Mouse (Mus musculus) c-Kit-positive CD71-negative TER-119-negative erythroid progenitor cells, embryonic 14.5 days (primary cell): ENCODE data around the gene Srl.
A peak's percentile ranks its signal among the peaks of the same experiment; 100 is the strongest.
"Not testable (repeated sequence)": the region's sequence is repeated elsewhere in the genome, so short reads cannot be mapped to it uniquely, and the experiment has no call there.

ENCODE experiments used
- DNase-seq: peaks from one replicate; pipeline ENCODE4 v3.0.0-alpha.2; 2013; ENCODE audit warnings: low read depth

The Srl gene

DNA sequence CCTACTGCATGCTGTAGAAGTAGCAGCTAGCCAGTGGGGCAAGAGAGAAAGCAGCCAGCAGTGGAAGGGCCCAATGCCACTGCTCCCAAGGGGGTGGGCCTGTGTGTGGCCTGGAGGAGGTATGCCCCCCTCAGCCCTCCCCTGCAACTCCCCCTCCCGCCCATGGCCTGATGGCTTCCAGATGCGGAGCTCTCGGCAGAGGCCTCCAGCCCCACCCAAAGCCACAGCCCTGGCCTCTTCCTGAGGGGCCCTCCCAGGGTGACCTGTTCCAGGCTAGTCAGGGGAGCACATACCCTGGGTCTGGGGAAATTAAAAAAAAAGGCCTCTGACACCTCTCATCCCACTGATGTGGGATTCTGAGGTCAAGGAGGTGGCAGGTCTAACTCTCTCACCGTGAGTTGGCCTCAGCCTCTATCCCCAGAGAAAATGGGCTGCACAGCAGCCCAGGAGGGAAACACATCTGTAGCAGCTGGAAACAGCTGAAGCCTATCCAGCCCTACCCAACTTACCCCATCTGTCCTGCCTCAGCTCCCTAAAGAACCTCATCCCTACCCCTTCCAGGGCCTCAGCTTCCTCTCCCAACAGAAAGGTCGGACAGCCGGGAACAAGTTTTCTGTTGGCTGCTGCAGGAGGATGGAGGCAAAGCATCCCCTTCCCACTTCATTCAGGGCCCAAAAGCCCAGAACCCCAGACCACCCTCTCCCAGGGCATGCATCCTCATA is 11.4 kb upstream of the Srl start:
- DNase-seq = peak; percentile 36

DNA sequence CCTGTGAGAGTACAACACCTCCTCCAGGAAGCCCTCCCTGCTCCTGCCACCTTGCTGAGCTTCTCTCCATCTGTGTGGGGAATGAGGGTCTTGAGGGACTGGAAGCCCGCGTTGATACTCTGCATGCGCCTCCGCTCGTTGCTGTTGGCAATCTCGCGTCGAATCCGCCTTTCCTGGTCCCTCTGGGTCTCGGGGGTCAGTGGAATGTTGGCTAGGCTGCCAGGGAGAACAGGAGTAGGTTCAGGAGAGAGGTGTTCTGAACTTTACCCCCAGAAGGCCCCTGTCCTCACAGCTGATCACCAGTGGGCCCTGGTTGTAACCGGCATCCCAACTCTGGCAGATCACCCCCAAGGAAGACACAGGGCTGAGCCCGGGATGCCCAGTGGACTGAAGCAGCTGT is 10.3 kb upstream of the Srl start:
- no peak for DNase-seq

DNA sequence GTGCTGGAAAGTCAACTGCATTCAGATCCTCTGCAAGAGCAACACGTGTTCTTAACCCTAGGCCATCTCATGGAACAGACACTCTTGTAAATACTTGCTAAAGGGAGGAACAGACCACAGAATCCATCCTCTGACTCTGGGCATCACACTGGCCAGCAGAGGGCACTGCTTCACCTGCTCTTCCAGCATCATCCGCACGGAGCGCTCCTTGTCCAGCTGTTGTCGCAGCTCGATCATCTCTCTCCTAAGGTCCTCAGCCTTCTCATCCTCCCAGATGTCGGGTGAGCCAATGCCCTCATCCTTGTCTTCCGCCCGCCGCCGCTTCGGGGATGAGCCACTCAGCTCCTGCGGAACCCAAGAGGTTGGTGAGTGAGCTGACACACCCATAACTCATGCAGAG is 9.4 kb upstream of the Srl start:
- peak; percentile 56 for DNase-seq

DNA sequence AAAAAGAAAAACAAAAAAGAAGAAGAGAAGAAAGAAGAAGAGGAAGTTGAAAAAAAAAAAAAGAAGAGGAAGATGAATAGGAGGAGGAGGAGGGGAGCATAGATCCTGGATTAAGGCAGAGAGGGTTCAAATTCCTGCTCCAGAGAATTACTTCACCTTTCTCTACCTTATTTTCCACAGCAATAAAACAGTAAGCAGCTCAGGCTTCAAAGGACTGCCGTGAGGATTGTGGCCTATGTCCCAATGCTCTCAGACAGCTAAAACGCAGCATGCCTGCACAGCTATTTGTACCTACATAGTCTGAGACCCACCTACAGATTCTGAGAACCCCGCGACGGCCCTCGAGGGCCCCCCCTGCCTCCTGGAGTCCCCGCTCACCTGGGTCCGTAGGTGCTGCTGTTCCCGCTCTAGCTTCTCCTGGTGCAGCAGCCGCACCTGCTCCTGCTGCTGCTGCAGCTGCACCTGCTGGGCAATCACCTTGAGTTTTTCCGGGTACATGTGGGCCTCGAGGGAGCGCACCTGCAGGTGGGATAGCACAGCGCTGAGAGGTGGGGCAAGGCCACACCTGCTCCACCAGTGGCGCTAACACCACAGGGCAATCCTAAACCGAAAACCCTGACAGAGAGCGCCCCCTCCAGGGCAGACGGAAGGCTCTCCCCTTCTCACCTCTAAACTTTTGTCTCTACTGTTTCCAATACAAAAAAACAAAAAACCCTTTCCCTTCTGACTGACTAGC is 7.5 kb upstream of the Srl start:
- DNase-seq = no peak

DNA sequence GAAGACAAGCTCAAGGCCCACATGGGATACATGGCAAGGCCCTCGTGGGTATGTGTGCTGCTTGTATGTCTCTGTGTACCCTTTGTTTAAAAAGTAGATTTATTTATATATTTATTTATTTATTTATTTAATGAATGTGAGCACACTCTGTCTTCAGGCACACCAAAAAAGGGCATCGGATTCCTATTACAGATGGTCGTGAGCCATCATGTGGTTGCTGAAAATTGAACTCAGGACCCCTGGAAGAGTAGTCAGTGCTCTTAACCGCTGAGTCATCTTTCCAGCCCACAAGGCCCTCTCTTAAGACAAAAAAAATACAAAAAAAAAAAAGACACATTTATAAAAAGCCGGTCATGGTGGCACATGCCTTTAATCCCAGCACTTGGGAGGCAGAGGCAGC is 6.0 kb upstream of the Srl start:
- DNase-seq = no peak

DNA sequence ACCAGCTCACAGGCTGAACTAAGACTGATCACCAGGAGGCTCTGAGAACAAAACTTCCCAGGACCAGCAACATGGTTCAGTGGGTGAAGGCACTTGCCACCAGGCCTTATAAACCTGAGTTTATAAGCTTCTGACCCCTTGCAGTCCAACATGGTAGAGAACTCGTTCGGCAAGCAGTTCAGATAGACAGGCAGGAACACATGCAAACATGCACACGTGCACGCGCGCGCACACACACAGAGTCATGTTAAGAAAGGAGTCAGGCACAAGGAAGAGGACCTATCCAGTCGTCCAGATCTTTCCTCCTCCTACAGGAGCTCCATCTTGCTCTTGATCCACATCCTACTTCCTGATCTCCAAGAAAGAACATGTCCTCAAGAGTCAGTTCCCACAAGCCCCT is 5.2 kb upstream of the Srl start:
- no peak for DNase-seq

DNA sequence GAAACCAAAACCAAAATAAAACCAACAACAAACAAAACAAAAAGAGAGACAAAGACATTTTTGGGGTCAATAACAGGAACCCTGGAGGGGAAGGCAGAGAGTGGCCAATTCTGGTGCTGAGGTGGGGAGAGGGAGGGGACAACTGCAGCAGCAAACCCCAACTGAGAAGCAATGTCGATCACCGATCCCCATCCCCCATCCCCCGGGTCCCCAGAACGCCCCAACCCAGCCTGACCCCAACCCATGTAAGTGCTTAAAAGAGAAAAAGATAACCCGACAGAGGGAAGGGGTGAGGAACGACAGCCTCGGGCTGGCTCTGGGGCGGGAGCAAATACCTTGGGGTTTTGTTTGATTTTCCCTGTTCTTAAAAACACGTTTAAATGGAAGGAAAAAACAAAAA is 3.2 kb upstream of the Srl start:
- no peak for DNase-seq

DNA sequence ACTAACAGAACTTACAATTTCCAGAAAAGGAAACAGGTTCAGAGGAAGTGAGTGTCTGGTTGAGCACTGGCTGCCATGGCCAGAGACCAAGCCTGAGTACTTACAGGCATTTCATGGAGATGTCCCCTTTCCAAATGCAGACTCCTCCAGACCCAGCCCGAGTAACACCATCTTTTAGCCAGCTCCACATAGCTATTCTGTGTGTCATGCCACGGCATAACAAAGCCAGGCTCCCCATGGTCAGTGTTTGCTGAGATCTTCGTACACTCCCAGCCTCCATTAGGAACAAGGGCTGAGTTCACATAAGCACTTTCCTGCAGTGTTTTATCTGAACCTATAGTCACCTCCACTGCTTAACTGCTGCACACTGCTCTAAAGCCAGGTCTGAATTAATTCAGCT is 1.6 kb upstream of the Srl start:
- DNase-seq = no peak

DNA sequence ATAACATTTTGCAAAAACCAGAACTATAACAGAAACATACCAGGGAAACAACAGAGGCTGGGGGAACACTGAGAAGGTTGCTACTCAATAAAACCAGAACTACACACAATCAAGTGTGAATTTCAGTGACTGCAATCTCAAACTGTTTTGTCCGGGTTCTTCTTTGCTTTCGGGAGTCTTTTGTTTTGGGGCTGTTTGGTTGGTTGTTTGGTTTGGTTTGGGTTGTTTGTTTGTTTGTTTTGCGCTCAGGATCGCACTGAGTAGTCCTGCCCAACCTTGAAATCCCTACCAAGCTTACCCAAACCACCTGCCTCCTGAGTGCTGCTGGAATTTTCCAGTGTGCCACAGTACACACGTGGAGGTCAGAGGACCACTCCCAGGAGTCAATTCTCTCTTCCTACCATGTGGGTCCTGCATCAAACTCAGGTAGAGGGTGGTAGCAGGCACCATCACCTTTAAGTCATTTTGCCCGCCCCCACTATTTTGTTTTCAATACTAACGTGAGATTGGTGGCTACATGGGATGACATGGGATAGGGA is 689 bp upstream of the Srl start:
- DNase-seq = no peak

DNA sequence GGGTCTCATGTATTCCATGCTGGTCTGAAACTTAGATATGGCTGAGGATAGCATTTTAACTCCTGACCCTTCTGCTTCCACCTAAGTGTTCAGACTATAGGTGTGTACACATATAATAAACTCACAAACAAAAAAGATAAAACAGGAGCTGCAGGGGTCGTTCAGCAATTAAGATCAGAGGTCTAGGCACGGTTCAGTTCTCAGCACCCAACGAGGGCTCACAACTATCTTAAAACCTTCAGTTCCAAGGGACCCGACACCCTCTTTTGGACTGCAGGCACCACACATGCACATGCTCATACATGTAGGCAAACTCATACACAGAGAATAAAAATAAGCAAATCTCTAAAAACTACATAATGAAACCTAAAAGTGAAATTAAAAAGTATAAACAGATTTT is 583 bp downstream of the Srl start:
- no peak for DNase-seq

DNA sequence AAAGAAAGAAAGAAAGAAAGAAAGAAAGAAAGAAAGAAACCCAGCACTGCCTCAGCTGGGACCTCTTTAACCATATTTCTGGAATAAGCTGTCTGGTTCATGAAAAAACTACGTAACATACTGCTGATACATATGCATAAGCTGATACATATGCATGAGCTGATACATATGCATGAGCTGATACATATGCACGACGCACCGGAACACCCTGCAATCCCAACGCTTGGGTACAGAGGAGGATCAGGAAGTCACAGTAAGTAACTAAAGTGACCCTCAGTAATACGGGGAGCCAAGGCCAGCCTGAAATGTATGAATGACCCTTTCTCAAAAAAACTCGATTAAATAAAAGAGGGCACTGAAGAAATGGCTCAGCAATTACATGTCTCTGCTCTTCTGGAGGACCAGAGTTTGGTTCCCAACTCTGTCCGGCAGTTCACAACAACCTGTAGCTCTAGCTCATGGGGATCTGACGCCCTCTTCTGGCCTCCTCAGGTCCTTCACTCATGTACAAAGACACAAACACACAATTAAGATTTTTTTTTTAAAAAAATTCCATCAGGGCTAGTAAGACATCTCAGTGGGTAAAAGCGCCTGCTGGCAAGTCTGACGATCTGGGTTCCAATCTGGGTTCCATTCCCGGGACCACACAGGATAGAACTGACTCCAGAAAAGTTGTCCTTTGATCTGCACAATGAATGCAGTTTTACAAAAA is 1.4 kb downstream of the Srl start:
- no peak for DNase-seq

DNA sequence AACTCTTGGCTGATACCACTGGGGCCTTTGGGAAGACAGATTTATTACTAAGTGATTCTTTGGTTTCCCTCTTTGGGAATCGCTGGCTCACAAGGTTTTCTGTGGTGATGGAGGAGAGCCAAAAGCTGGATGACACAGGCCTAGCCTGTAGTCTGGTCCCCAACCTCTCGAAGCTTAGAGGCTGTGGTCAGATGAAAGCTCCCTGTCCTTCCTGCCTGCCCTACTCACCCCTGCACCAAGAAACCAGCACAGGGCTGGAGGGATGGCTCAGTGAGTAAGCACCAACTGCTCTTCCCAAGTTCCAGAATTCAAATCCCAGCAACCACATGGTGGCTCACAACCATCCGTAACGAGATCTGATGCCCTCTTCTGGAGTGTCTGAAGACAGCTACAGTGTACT is 2.1 kb downstream of the Srl start:
- no peak for DNase-seq

DNA sequence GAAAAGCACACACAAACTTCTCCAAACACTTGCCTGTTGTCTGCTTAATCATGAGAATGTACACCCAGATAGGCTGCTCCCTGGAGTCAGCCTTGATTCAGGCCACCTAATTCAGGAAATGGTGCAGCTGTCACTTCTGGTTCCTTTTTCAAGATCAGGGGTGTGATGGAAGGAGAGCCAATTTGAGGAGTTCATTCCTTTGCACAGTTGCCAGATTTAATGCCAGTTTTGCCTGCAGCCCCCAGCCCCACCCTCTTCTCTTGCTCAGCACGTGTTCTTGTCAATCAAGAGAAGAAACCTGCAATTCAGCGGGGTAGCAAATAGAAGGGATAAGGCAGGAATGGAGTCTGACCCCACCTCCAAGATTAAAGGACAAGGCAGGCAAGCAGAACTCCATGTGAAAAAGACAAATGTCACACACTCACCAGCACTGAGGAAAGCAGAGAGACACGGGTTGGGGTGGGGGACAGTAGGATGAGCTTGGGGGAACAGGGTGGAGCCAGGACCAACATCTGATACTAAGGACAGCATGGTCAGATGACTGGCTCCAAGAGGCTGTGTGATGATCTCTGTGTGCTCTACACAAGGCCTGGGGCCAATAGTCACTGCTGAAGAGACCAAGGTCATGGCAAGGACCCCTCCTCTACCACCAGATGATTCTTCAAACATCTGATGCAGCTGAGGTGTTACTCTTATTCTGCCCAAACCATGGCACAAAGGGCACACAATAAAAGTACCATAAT is 3.8 kb downstream of the Srl start:
- no peak for DNase-seq

DNA sequence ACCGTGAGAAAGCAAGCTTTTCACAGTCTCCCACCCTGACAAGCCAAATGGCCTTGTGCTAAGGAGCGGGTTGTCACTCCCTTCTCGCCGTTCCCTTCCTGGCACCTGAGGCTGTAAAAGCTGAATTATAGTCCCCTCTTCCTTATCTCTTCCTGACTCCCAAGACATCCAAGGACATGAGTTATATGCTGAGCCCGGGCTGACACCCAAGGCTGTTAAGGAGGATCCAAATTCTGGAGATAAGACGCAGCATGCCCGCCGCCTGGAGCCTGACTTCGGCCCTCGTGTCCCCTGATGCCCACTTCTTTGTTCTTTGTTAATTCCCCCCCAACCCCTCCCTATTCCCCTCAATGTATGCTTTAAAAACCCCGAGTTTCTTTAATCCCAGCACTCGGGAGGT is 14.2 kb downstream of the Srl start:
- DNase-seq = not testable (repeated sequence)

DNA sequence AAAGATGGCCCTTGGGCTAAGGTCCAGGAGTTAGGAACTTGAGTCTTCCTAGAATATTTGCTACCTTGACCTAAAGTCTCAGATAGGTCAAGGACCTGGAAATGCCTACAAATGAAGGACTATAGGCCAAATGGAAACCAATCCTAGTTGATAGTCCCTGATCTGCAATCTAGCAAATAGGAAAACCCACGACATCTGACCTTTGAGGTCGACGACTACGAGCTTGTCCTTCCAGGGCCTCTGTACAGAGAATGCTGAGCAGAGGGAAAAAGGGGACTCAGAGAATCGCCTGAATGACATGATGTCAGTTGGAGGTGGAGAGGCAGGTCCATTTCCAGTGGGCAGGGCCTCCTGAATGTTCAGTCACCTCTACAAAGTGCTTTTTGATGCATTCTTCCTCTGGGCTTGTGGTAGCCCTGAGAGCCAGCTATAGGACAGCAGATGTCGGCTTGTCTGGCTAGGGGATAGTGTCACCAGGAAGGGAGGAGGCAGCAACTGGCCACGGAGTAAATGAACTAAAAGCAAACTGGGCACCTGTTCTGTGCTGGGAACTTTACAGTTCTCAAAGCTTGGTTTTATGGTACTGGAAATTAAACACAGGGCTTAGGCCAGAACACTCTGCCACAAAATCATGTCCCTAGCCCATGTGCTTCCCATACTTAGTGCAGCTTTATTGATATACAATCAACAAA is 18.2 kb downstream of the Srl start:
- DNase-seq = no peak

DNA sequence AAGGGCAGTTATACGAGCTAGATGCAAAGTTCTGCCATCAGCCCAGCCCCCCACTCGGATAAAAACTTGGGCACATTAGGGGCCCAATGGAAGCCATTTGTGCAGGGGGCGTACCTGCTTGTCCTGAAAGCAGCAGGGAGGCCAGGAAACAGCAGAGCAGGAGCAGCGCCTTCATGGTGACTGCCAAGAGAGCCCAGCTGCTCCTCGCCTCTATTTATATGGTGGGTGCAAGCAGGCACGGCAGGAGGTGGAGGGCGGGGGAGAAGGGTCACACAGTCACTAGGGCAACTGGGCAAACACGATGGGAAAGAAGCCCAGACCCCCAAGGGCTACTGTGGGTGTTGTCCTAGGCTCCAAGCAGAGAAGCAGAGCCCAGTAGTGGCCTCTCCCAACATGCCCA is 18.7 kb downstream of the Srl start:
- DNase-seq = no peak

DNA sequence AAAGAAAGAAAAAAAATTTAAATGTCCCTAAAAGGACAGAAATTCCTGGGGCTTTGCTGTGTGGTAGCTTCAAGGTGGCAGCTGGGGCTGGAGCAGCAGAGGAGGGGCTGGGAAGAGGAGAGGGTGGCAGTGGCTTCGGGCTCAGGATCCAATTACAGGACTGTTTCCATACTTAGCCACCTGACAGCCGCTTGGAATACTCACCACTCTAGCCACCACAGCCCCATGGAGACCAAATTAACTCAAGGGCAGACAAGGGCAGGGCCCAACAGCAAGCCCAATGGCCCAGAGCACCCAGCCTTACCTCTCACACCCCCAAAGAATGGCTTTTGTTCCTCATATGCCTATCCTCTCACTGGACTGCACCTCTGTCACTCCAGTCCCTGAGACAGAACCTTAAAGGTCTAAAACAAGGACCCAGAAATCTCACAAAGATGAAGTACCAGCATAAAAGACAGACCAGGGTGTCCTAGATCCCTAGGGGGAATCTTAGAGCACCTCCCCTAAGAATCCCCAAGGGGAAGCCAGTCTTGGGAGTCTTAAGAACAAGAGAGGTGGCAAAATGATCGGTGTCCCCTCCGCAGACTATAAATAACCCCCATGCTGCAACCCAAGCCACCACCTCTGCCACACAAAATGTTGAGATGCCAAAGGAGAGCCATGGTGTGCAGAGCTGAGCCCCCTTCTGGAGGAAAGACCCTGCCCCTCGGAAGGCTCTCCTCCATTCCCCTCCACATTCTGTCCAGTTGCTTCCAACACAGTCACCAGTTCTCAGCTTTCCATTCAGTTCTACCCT is 19.7 kb downstream of the Srl start:
- DNase-seq = no peak

DNA sequence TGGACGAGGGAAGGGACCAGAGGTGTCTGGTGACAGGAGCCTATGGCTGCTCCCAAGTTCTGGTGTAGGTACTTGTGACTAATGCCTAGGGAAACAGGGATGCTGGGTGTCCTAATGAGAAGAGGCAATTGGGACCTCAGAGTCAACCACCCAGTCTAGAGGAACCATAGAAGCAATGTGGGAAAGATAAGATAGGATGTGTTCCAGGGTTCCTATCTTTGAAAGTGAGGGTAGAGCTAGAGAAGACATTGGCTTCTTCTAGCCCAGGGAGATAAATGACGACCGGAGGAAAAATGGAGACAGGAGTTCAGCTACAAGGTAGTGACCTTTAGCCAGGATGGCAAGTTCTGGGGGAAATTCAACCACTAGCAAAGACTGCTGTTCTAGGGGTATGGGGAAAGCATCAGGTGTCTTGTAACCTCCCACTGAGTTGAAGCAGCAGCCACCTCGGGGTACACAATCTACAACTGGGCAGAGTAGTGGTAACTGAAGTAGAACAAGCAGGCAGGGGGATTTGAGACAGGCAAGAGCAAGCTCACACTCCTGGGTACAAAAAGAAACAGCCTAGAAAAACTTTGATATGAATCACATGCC is 20.4 kb downstream of the Srl start:
- DNase-seq = no peak

DNA sequence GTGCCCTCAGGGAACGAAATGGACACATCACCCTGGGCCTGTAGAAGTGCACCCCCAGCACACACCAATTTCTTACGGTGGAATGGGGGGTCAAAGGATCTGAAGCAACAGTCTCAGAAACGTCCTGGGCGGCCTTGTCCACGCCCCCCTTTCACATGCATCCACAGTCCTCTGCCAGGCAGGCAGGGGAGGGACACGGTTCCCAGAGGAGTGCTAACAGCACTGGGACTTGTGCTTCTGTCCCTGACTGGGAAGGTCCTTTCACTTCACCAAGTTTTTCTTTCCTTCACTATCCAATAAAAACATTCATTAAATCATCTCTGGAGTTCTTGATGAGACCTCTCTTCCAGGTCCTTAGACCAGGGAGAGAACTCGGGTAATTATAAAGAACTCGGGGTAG is 20.9 kb downstream of the Srl start:
- DNase-seq = no peak

DNA sequence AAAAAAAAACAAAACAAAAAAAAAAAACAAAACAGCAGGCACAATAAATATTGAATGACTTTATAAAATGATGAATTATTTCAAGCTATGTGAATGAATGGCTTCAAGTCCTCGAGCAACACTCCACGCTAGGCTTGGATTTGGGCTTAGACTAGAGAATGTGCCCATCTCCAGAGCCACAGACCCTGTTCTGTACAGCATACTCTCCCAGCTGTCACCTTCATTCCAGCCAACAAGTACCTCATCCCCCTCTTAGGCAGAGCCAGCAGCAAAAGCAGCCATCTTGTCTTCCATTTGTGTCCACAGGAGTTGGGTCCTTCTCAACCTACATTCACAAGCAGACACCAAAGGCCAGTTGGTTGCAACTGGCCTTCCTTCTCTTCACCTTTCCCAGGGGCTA is 21.8 kb downstream of the Srl start:
- no peak for DNase-seq

DNA sequence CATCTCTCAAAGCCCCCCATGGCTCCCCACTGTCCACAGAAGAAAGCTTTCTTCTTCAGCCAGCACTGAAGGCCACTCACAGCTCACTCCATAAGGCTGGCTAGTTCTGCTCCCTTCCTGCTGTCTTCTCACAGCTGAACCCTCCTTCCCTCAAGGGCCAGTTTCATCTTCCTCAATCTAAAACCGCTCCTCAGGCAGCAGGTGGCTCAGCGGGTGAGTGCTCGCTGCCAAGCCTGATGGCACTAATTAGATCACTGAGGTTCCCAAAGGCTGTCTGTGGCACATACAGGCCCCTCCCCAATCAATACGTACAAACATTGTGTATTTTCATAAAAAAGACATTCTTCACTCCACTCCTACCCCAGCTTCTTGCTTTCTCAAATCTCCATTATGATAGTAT is 22.5 kb downstream of the Srl start:
- no peak for DNase-seq
